Mouse (Mus musculus): ENCODE measurements around the gene Opcml. TPM values are rescaled to one million over a fixed set of nuclear protein-coding genes. Genes with fewer than 3 reads are reported as not detected.

Gene Opcml
- polyA plus RNA-seq, 1 experiment, result 0.08 TPM

DNA sequence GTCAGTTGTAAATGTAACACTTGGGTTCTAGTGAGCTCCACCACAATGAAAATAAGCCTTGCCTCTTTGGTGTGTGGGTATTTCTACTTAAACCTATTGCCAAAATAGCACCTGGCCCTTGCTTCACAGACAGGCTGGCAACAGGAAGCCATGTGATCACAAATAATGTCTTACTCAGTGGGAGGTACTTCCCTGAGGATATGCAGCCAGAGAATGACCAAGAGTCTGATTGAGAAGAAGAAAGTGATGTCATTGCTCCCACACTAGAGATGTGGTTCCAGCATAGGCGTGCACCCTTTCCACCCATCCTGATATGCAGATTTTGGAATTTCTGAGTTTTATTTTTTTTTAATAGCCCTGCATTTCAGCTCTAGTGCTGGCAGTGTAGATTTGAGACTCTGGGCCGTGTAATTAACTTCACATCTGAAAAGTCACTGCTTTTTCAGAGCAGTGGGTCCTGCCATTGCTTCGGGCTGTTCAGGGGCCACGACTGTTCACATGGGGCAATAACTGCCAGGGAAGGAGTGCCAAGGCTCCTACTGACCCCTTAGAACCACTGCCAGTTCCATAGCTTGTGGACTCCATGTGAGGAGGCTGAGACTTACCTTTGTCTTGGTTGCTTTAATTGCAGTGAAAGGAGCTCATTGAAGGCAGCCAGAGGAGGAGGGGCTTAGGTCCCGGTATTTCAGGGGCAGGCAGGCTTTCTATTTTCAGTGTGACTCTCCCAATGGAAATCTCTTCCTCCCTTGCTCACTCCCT is 649.0 kb downstream of the Opcml start:
- Histone ChIP-seq H3K4me1 (ENCODE audit: control insufficient read depth, insufficient read depth, low read length) (no peaks in the 10 kb centered on the region), H3K27me3 (replicated peaks; ENCODE audit: control insufficient read depth, insufficient read depth, low read length) (no peaks in the 10 kb centered on the region), H3K4me3 (ENCODE audit: insufficient read depth, low read depth, low read length) (no peak overlapping the region), H3K27ac (ENCODE audit: insufficient read depth, low read depth, low read length) (no peak overlapping the region), H3K36me3 (ENCODE audit: control insufficient read depth, insufficient read depth, low read length) (no peaks in the 10 kb centered on the region)
- no peak for TF ChIP-seq CTCF (conservative IDR thresholded peaks at IDR 0.05; ENCODE audit: insufficient read depth, insufficient read length, low read depth, low read length)
- no peak for TF ChIP-seq POLR2A (IDR thresholded peaks at IDR 0.05; ENCODE audit: low read depth, low read length)
- DNase-seq, result no peak
- 52% methylated on average over 5 of the region's 5 CpGs for WGBS

DNA sequence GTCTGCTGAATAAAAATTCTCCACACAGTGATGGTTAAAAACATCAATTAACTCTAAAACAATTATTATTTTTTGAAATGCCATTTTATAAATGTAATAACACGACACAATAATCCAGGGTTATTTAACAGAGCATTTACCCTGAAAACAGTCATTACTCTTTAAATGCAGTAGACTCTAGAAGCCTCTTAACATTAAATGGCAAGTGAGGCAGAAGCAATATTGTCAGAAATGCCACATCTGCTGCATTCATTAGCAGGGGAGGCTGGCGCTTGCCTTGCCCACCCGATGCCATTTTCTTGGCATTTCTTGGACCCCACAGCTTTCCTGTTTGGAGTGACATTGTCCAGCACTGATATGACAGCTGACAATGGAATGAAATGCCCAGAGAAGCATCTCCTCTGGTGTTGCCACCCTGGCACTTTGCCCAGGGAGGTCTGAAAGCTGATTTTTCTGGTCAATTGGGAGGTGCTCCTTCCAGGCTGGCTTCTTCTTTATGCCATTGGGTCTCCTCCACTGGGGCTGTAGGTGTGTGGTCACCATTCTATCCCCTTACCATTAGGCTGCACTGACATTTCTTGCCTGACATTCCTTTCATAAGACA is 649.7 kb downstream of the Opcml start:
- 83% methylated on average over 3 of the region's 3 CpGs for WGBS
- Histone ChIP-seq H3K36me3 (ENCODE audit: control insufficient read depth, insufficient read depth, low read length) (no peaks in the 10 kb centered on the region), H3K4me1 (ENCODE audit: control insufficient read depth, insufficient read depth, low read length) (no peaks in the 10 kb centered on the region), H3K27ac (ENCODE audit: insufficient read depth, low read depth, low read length) (no peak overlapping the region), H3K27me3 (replicated peaks; ENCODE audit: control insufficient read depth, insufficient read depth, low read length) (no peaks in the 10 kb centered on the region), H3K4me3 (ENCODE audit: insufficient read depth, low read depth, low read length) (no peak overlapping the region)
- DNase-seq, result no peak
- no peak for TF ChIP-seq POLR2A (IDR thresholded peaks at IDR 0.05; ENCODE audit: low read depth, low read length)
- TF ChIP-seq CTCF (conservative IDR thresholded peaks at IDR 0.05; ENCODE audit: insufficient read depth, insufficient read length, low read depth, low read length), result no peak

DNA sequence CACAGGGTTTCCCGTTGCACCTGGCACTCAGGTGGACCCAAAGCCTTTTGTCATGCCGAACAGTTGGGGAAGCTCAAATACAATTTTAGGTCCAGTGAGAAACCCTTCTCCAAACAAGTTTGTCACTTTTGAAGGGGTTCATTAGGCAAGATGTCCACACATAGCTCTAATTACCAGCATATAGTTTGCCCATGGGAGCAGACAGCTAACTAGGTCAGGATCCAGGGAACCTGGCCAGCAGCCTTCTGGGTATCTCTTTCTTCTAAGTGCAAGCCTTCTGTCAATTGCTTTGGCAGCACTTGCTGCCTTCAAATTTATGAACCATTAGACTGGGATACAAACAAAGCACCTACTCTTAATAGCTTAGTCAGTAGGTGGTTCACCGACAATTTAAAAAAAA is 653.9 kb downstream of the Opcml start:
- Histone ChIP-seq H3K27me3 (replicated peaks; ENCODE audit: control insufficient read depth, insufficient read depth, low read length) (no peaks in the 10 kb centered on the region), H3K27ac (ENCODE audit: insufficient read depth, low read depth, low read length) (no peak overlapping the region), H3K36me3 (ENCODE audit: control insufficient read depth, insufficient read depth, low read length) (no peaks in the 10 kb centered on the region), H3K4me1 (ENCODE audit: control insufficient read depth, insufficient read depth, low read length) (no peaks in the 10 kb centered on the region), H3K4me3 (ENCODE audit: insufficient read depth, low read depth, low read length) (no peak overlapping the region)
- DNase-seq, result no peak
- TF ChIP-seq CTCF (conservative IDR thresholded peaks at IDR 0.05; ENCODE audit: insufficient read depth, insufficient read length, low read depth, low read length) (no peak), POLR2A (IDR thresholded peaks at IDR 0.05; ENCODE audit: low read depth, low read length) (no peak)
- 53% methylated on average over 3 of the region's 3 CpGs for WGBS

DNA sequence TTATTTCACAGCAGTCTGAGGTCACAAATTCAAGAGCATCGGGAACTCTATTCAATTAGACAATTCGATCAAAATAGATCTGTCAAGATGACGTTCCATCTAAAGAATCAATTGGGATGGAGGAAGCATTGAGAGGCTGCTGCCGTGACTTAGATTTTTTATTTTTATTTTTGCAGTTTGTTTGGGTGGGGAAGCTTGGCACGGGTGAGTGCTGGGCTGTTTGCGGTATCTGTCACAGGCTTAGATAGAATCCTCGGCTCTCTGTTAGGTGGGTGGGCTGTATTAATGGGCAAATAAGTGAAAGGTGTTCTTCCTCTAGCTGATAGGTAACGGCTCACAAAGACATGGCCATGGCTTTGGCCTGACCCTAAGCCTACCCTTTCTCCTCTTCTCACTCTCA is 654.4 kb downstream of the Opcml start:
- TF ChIP-seq POLR2A (IDR thresholded peaks at IDR 0.05; ENCODE audit: low read depth, low read length), result no peak
- WGBS, result 73% methylated on average over 8 of the region's 8 CpGs
- no peaks in the 10 kb centered on the region for H3K36me3 ChIP-seq (ENCODE audit: control insufficient read depth, insufficient read depth, low read length)
- no peak for DNase-seq
- no peak overlapping the region for H3K4me3 ChIP-seq (ENCODE audit: insufficient read depth, low read depth, low read length)
- H3K4me1 ChIP-seq (ENCODE audit: control insufficient read depth, insufficient read depth, low read length), result no peaks in the 10 kb centered on the region
- H3K27me3 ChIP-seq (replicated peaks; ENCODE audit: control insufficient read depth, insufficient read depth, low read length), result no peaks in the 10 kb centered on the region
- H3K27ac ChIP-seq (ENCODE audit: insufficient read depth, low read depth, low read length), result no peak overlapping the region

DNA sequence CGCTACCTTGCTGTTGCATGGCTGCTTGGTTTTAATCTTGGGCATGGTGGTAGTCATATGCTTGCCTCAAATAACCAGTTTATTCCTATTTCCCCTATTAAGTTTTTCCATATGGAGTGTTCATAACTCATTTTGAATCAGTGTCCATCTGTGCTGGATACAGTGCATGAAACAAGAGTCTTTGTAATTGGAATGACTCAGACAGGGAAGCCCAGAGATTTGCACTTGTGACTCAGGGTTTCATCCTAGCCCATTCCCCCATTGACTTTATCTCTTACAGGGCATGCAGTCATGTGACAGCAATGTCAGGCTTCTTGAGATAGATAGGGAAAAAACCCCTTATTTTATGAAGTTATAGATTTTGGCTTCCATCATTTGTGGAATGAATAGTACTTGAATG is 655.3 kb downstream of the Opcml start:
- Histone ChIP-seq H3K4me3 (ENCODE audit: insufficient read depth, low read depth, low read length) (no peak overlapping the region), H3K4me1 (ENCODE audit: control insufficient read depth, insufficient read depth, low read length) (no peaks in the 10 kb centered on the region), H3K27ac (ENCODE audit: insufficient read depth, low read depth, low read length) (no peak overlapping the region), H3K27me3 (replicated peaks; ENCODE audit: control insufficient read depth, insufficient read depth, low read length) (no peaks in the 10 kb centered on the region), H3K36me3 (ENCODE audit: control insufficient read depth, insufficient read depth, low read length) (no peaks in the 10 kb centered on the region)
- 77% methylated on average over 1 of the region's 1 CpGs for WGBS
- TF ChIP-seq CTCF (conservative IDR thresholded peaks at IDR 0.05; ENCODE audit: insufficient read depth, insufficient read length, low read depth, low read length) (no peak), POLR2A (IDR thresholded peaks at IDR 0.05; ENCODE audit: low read depth, low read length) (no peak)
- no peak for DNase-seq

DNA sequence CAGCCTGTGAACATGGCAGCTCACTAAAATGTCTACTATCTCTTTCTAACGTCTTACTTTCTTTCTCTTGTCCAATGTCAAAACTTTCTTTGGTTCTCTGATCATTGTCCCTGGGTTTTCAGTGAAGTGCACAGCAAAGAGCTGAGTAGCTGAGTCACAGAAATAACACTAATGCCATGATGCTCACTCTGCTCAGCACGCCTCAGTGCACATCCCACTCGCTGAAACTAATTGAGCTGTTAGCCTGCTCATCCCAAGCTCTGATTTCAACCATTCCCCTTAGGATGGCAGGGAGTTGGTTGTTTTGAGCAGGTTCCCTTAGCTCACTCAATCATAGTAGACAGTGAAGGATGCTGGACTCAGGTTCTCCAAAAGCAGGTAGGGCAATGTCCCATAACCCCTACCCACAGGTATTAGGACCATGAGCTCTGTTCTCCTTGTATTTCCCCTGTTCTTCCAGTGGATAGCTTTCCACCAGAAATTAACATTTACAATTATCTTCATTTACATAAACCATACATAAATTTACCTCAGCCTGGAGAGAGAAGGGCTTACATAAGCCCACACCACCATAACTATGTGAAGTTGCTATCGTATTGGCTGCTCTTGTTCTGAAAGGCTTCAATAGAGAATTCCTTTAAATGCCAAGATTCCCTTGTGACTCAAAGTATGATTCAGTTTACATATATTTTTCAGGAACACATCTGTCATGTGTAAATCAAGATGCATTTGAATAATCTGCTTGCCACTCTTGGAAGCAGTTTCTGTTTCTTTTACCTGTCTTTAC is 655.9 kb downstream of the Opcml start:
- Histone ChIP-seq H3K36me3 (ENCODE audit: control insufficient read depth, insufficient read depth, low read length) (no peaks in the 10 kb centered on the region), H3K4me1 (ENCODE audit: control insufficient read depth, insufficient read depth, low read length) (no peaks in the 10 kb centered on the region), H3K4me3 (ENCODE audit: insufficient read depth, low read depth, low read length) (no peak overlapping the region), H3K27me3 (replicated peaks; ENCODE audit: control insufficient read depth, insufficient read depth, low read length) (no peaks in the 10 kb centered on the region), H3K27ac (ENCODE audit: insufficient read depth, low read depth, low read length) (no peak overlapping the region)
- no peak for DNase-seq
- TF ChIP-seq POLR2A (IDR thresholded peaks at IDR 0.05; ENCODE audit: low read depth, low read length), result no peak
- TF ChIP-seq CTCF (conservative IDR thresholded peaks at IDR 0.05; ENCODE audit: insufficient read depth, insufficient read length, low read depth, low read length), result no peak
- WGBS, result 57% methylated on average over 4 of the region's 4 CpGs

DNA sequence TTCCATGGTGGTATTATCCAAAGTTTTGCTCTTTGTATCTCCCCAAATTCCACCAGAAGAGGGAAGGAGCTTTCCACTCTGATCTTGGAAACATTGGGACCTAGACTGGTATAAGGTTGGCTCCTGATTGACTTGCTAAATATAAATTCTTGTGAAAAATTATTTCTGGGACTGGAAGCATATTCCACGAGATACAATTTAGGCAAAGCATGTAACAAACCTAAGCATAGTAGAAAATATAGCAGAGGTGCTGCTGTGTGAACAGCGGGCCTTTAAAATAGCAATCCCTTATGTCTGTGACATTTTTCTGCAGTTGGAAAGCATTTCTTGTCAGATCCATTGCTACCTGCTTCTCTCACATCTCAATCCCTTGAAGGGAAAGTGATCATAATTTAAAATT is 661.9 kb downstream of the Opcml start:
- Histone ChIP-seq H3K4me1 (ENCODE audit: control insufficient read depth, insufficient read depth, low read length) (no peaks in the 10 kb centered on the region), H3K4me3 (ENCODE audit: insufficient read depth, low read depth, low read length) (no peak overlapping the region), H3K27me3 (replicated peaks; ENCODE audit: control insufficient read depth, insufficient read depth, low read length) (no peaks in the 10 kb centered on the region), H3K36me3 (ENCODE audit: control insufficient read depth, insufficient read depth, low read length) (no peaks in the 10 kb centered on the region), H3K27ac (ENCODE audit: insufficient read depth, low read depth, low read length) (no peak overlapping the region)
- 82% methylated on average over 2 of the region's 2 CpGs for WGBS
- DNase-seq, result no peak
- TF ChIP-seq POLR2A (IDR thresholded peaks at IDR 0.05; ENCODE audit: low read depth, low read length), result no peak
- no peak for TF ChIP-seq CTCF (conservative IDR thresholded peaks at IDR 0.05; ENCODE audit: insufficient read depth, insufficient read length, low read depth, low read length)
